Mouse (Mus musculus) urinary bladder, postnatal 0 days (tissue): Measurements from ENCODE around the gene Ankrd12. TPM values are rescaled to one million over a fixed set of nuclear protein-coding genes. Genes with fewer than 3 reads are reported as not detected.

Experiments
- polyA plus RNA-seq: library from polyadenylated mRNA; unstranded; fragments of >200 nt; fragmentation: Nextera tagmentation; extraction: Ambion mirVana; gene quantifications from 2 replicates; pipeline ENCODE4 v1.2.1, GENCODE M21; 2015

The Ankrd12 gene
- 17.3 and 22.4 TPM in 2 replicates for polyA plus RNA-seq

GRCm38 (mm10) chr17:66076934-66077333 is at the start of gene Ankrd12:
Gene Ankrd12, minus strand, starts transcription at chr17:66077089.

DNA sequence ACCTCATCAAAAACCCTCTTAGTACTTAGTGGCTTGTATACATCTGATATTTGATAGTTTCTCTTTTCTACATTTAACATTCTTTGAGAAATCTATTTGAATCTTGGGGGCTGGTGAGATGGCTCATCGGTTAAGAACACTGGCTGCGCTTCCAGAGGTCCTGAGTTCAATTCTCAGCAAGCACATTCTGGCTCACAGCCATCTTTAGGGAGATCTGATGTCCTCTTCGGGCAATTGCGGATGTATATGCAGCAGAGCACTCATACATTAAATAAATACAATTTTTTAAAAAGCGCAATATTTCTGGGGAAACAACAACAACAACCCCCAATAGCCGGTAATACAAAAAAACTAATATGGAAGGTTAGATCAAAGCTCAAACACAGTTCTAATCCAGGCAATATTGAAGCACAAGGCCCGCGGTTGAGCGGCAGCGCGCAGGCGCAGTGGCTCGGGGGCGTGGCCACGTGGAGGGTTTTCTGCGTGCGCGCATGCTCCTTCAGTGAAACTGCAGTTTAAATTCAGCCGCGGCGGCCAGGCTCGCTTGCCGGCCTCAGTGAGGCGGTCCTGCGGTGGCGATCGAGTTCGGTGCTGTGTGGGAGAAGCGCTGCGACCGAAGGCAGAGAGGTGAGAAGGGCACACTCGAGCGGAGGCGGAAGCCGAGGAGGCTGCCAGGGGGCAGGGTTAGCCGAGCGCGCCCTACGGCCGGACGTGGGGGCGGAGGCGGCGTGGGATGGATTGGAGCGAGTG is 46.4 kb upstream of the Ankrd12 start, which contains the start of gene Ddx11:
Ddx11 (plus strand) TSS at position 455 of the 750 bp plus-strand sequence.

DNA sequence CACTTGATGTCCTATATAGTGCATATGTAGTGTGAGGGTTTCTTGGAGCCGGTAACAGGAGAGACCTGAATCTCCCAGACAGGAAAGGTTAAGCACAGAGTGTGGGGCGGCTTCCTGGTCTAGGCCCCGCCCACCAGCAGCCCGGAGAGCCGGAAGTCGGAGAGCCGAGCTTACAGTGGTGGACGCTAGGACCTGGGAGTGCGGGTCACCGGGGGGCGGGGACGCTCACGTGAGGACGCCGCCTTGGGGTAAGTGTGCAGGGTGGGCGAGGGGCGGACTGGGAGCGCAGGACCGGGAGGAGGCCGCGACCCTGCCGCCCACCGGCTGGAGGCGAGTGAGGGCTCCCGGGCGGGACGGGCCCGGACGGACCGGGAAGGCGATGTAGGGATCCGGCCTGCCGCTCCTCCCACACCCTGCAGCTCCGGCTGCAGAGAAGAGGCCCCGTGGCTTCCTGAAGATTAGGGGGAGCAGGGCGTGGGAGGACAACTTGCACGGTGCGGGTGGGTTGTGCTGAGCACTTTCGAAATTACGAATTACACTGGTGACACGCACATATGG is 34.6 kb upstream of the Ankrd12 start, which contains the start of gene Washc1:
Washc1 (plus strand) TSS at position 144 of the 558 bp plus-strand sequence.

DNA sequence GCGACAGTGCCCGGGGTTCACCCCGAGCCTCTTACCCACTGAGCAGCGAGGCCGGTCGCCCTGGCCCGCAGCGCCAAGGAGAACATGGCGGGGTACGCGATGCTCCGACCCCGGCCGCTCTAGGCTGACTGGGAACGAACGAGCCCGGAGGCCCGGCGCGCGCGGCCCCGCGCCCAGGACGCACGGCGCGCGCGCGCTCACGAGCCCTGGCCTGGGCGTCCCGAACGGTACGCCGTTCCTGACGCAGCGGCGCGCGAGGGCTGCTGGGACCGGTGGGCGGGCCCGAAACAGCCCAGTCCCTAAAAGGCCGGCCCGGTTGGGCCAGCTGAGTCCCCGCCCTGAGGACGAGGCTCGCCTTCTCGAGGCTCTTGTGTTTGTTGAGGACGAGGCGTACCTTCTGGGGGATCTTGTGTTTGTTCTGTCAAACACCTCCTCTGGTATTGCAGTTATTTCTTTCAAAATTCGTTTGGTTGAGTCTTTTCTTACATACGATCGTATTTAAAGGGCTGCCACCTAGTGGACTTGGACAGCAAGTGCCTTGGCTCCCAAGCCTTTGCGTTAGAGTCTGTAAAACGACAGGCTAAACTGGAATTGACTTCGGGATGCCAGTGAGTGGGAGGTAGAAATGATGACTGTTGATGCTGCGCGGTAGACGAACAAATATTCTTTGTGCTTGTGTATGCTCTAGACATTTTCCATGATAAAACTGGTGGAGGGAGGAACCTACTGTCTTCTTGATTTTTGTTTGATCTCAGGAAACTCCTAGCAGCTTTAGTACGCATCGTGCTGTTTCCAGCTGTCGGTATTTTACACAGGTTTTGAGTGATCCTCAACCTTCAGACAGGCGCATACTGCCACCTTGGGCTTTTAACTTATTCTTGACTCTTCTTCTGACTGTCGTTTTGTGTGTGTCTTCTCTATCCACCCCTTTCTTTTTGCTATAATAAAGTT is 24.8 kb upstream of the Ankrd12 start, which contains the start of gene Ndufv2:
Ndufv2 (minus strand) TSS at position 180 of the 951 bp plus-strand sequence.

GRCm38 (mm10) chr17:65950622-65951404 is 126.1 kb downstream of the Ankrd12 start, which contains the start of gene Twsg1:
Gene Twsg1, minus strand, starts transcription at chr17:65951226.

Other genes with a start within 250 kb of the Ankrd12 start
- 79.9 and 93.2 TPM in 2 replicates for gene Ralbp1, start 191.3 kb downstream of the Ankrd12 start, polyA plus RNA-seq
- gene Twsg1, start 125.9 kb downstream of the Ankrd12 start, polyA plus RNA-seq = 64.0 and 75.8 TPM in 2 replicates
- 387 and 392 TPM in 2 replicates for gene Ndufv2, start 24.5 kb upstream of the Ankrd12 start, polyA plus RNA-seq
- gene Washc1, start 34.5 kb upstream of the Ankrd12 start, polyA plus RNA-seq = 24.5 TPM in 2 replicates
- gene Ddx11, start 46.4 kb upstream of the Ankrd12 start, polyA plus RNA-seq = 4.0 and 4.7 TPM in 2 replicates